Comparison of ENCODE assay signal across 30 mouse cellular contexts in genomic region chr15:91835319-91835718, GRCm38 (mm10). TPM values are rescaled to one million over a fixed set of nuclear protein-coding genes. Genes with fewer than 3 reads are reported as not detected.
"Had no signal": no experiment of that assay in that cellular context is flagged by ENCODE, and none has a peak within 500 bp of the region (broad histone marks: within the 10 kb centered on the region; RNA-seq: fewer than 3 reads in every experiment).

No protein-coding gene starts in this region.

- H3K27ac ChIP-seq: gastrocnemius, adult 2 months; heart, adult 2 months; heart, embryonic 13.5 days; heart, embryonic 15.5 days; hindbrain, embryonic 10.5 days; hindbrain, embryonic 12.5 days; hindbrain, embryonic 14.5 days; intestine, embryonic 15.5 days; layer of hippocampus, adult 2 months; left cerebral cortex, adult 2 months; limb, embryonic 10.5 days; limb, embryonic 12.5 days had no signal

- H3K9ac ChIP-seq: heart, embryonic 13.5 days; heart, embryonic 15.5 days; hindbrain, embryonic 12.5 days; hindbrain, embryonic 14.5 days; intestine, embryonic 15.5 days; limb, embryonic 12.5 days had no signal

- DNase-seq: gastrocnemius, adult 2 months; gastrocnemius, postnatal 10 days; gastrocnemius, postnatal 25 days; heart, adult 2 months; heart, postnatal 14 days; heart, postnatal 36 days; kidney, adult 18-20 months; kidney, adult 8-10 months; kidney, postnatal 10 days; kidney, postnatal 25 days; kidney, postnatal 4 days had no signal

- H3K9me3 ChIP-seq: heart, embryonic 13.5 days; heart, embryonic 15.5 days; hindbrain, embryonic 10.5 days; hindbrain, embryonic 12.5 days; intestine, embryonic 15.5 days; limb, embryonic 10.5 days; limb, embryonic 12.5 days had no signal

- ATAC-seq: hindbrain, embryonic 16.5 days; inflammation-experienced regulatory T-cells, adult 6 months; intestine, embryonic 15.5 days; intestine, postnatal 0 days had no signal

- H3K4me2 ChIP-seq: heart, embryonic 11.5 days; heart, embryonic 13.5 days; heart, embryonic 15.5 days; hindbrain, embryonic 12.5 days; hindbrain, embryonic 14.5 days; intestine, embryonic 15.5 days; limb, embryonic 12.5 days had no signal

- H3K4me1 ChIP-seq: heart, embryonic 13.5 days; heart, embryonic 15.5 days; hindbrain, embryonic 10.5 days; hindbrain, embryonic 12.5 days; intestine, embryonic 15.5 days; limb, embryonic 10.5 days; limb, embryonic 12.5 days had no signal

- H3K36me3 ChIP-seq: heart, embryonic 13.5 days; heart, embryonic 15.5 days; hindbrain, embryonic 10.5 days; hindbrain, embryonic 12.5 days; intestine, embryonic 15.5 days; limb, embryonic 10.5 days; limb, embryonic 12.5 days had no signal

- H3K27me3 ChIP-seq: heart, embryonic 13.5 days; heart, embryonic 15.5 days; hindbrain, embryonic 12.5 days; intestine, embryonic 15.5 days; limb, embryonic 12.5 days had no signal

- H3K4me3 ChIP-seq: gastrocnemius, adult 2 months; heart, adult 2 months; heart, embryonic 13.5 days; heart, embryonic 15.5 days; hindbrain, embryonic 10.5 days; hindbrain, embryonic 12.5 days; intestine, embryonic 15.5 days; layer of hippocampus, adult 2 months; left cerebral cortex, adult 2 months; limb, embryonic 10.5 days; limb, embryonic 12.5 days had no signal

RNA-seq across cellular contexts. Expression of gene Smgc, which starts 2.7 kb away (rescaled TPM):
- polyA plus RNA-seq: frontal cortex, adult 2 months; heart, adult 2 months; heart, embryonic 11.5 days; heart, embryonic 13.5 days; heart, embryonic 15.5 days; heart, postnatal 0 days; hindbrain, embryonic 10.5 days; hindbrain, embryonic 14.5 days; hindbrain, embryonic 16.5 days; inflammation-experienced regulatory T-cells, adult 6 months; intestine, embryonic 15.5 days; intestine, postnatal 0 days; kidney, embryonic 14.5 days; kidney, embryonic 16.5 days; limb, embryonic 10.5 days; limb, embryonic 12.5 days; limb, embryonic 14.5 days had no signal
